Mouse (Mus musculus) neural tube, embryonic 14.5 days (tissue): ENCODE measurements around the gene Aspg. TPM values are rescaled to one million over a fixed set of nuclear protein-coding genes. Genes with fewer than 3 reads are reported as not detected.

ENCODE experiments used
- ATAC-seq: fragments of 200-750 bp; cut with Nextera tagmentation; 2 replicates; pipeline ENCODE4 v1.8.0; 2017; ENCODE audit warnings: low read depth, mild to moderate bottlenecking, moderate TSS enrichment, moderate library complexity
- H3K27ac ChIP-seq: fragments of 300-500 bp; sonication (generic); 2 replicates; pipeline ENCODE4 v1.5.1; 2014; ENCODE audit warnings: low read depth, mild to moderate bottlenecking, control low read depth, low read length, moderate library complexity, mixed read lengths
- H3K27me3 ChIP-seq: fragments of 300-500 bp; sonication (generic); 2 replicates; pipeline ENCODE4 v1.6.1; 2014; ENCODE audit warnings: low read length; ENCODE audit not compliant: control insufficient read depth, insufficient read depth
- H3K36me3 ChIP-seq: fragments of 300-500 bp; sonication (generic); 2 replicates; pipeline ENCODE4 v1.6.1; 2014; ENCODE audit warnings: low read length, mixed read lengths; ENCODE audit not compliant: control insufficient read depth, insufficient read depth
- H3K4me1 ChIP-seq: fragments of 300-500 bp; sonication (generic); 2 replicates; pipeline ENCODE4 v1.6.1; 2014; ENCODE audit warnings: low read length; ENCODE audit not compliant: control insufficient read depth, insufficient read depth
- H3K4me2 ChIP-seq: fragments of 300-500 bp; sonication (generic); 2 replicates; pipeline ENCODE4 v1.6.1; 2014; ENCODE audit warnings: mild to moderate bottlenecking, low read depth, low read length, control low read depth
- H3K4me3 ChIP-seq: fragments of 300-500 bp; sonication (generic); 2 replicates; pipeline ENCODE4 v1.5.1; 2014; ENCODE audit warnings: low read depth, low read length, control low read depth, mixed read lengths
- H3K9ac ChIP-seq: fragments of 300-500 bp; sonication (generic); replicated peaks from 2 replicates; pipeline ENCODE4 v1.6.1; 2014; ENCODE audit warnings: low read depth, mild to moderate bottlenecking, control low read depth, low read length, mixed read lengths
- H3K9me3 ChIP-seq: fragments of 300-500 bp; sonication (generic); 2 replicates; pipeline ENCODE4 v1.6.1; 2016; ENCODE audit warnings: low read length; ENCODE audit not compliant: control insufficient read depth
- WGBS: fragments of 180-500 bp; shearing (Covaris S2); extraction: QIAGEN DNeasy Blood & Tissue Kit; methylation state at CpG from one replicate; pipeline ENCODE4 v1.1.7; 2014; 5-methylcytosine and 5-hydroxymethylcytosine counted together
- polyA plus RNA-seq: library from polyadenylated mRNA; unstranded; fragments of >200 nt; fragmentation: Nextera tagmentation; extraction: Ambion mirVana; gene quantifications from 2 replicates; pipeline ENCODE4 v1.2.1, GENCODE M21; 2014

The Aspg gene
- polyA plus RNA-seq, 1 experiment from 2014 or later, result 0.23 TPM

- no peak overlapping the region for H3K4me3 ChIP-seq
- no peaks in the 10 kb centered on the region for H3K36me3 ChIP-seq
- 89% methylated on average over 8 of the region's 8 CpGs for WGBS
- H3K27me3 ChIP-seq, result no peaks in the 10 kb centered on the region
- H3K9ac ChIP-seq, result no peak overlapping the region
- H3K4me1 ChIP-seq, result no peaks in the 10 kb centered on the region
- no peak overlapping the region for H3K4me2 ChIP-seq
- H3K27ac ChIP-seq, result no peak overlapping the region
- ATAC-seq, result no peak
- no peaks in the 10 kb centered on the region for H3K9me3 ChIP-seq
These were observed 12.1 kb upstream of the Aspg start for GRCm38 (mm10) chr12:112094261-112094880.

- no peaks in the 10 kb centered on the region for H3K9me3 ChIP-seq
- no peak overlapping the region for H3K9ac ChIP-seq
- no peak overlapping the region for H3K4me3 ChIP-seq
- H3K4me2 ChIP-seq, result no peak overlapping the region
- no peak for ATAC-seq
- WGBS, result 73% methylated on average over 13 of the region's 13 CpGs
- H3K27ac ChIP-seq, result no peak overlapping the region
- no peaks in the 10 kb centered on the region for H3K4me1 ChIP-seq
- no peaks in the 10 kb centered on the region for H3K27me3 ChIP-seq
- H3K36me3 ChIP-seq, result no peaks in the 10 kb centered on the region
These were observed 10.3 kb upstream of the Aspg start for GRCm38 (mm10) chr12:112096051-112096732.

GRCm38 (mm10) chr12:112096733-112097117 is 9.8 kb upstream of the Aspg start:
- Histone ChIP-seq H3K36me3 (no peaks in the 10 kb centered on the region), H3K4me1 (no peaks in the 10 kb centered on the region), H3K4me2 (no peak overlapping the region), H3K27ac (no peak overlapping the region), H3K9me3 (no peaks in the 10 kb centered on the region), H3K4me3 (no peak overlapping the region), H3K9ac (no peak overlapping the region), H3K27me3 (no peaks in the 10 kb centered on the region)
- WGBS, result 79% methylated on average over 8 of the region's 8 CpGs
- no peak for ATAC-seq

- Histone ChIP-seq H3K4me3 (no peak overlapping the region), H3K4me1 (no peaks in the 10 kb centered on the region), H3K27me3 (no peaks in the 10 kb centered on the region), H3K36me3 (no peaks in the 10 kb centered on the region), H3K27ac (no peak overlapping the region), H3K9ac (no peak overlapping the region), H3K9me3 (no peaks in the 10 kb centered on the region), H3K4me2 (no peak overlapping the region)
- WGBS, result 66% methylated on average over 4 of the region's 4 CpGs
- no peak for ATAC-seq
These were observed 6.4 kb upstream of the Aspg start for GRCm38 (mm10) chr12:112100106-112100505.

GRCm38 (mm10) chr12:112101045-112101444 is 5.4 kb upstream of the Aspg start:
- WGBS, result 66% methylated on average over 4 of the region's 4 CpGs
- no peak overlapping the region for H3K4me2 ChIP-seq
- no peak for ATAC-seq
- no peak overlapping the region for H3K4me3 ChIP-seq
- no peaks in the 10 kb centered on the region for H3K4me1 ChIP-seq
- H3K36me3 ChIP-seq, result no peaks in the 10 kb centered on the region
- H3K9me3 ChIP-seq, result no peaks in the 10 kb centered on the region
- H3K27ac ChIP-seq, result no peak overlapping the region
- no peaks in the 10 kb centered on the region for H3K27me3 ChIP-seq
- H3K9ac ChIP-seq, result no peak overlapping the region

GRCm38 (mm10) chr12:112103179-112103578 is 3.3 kb upstream of the Aspg start:
- H3K4me1 ChIP-seq, result no peaks in the 10 kb centered on the region
- H3K9me3 ChIP-seq, result no peaks in the 10 kb centered on the region
- no peaks in the 10 kb centered on the region for H3K36me3 ChIP-seq
- 89% methylated on average over 5 of the region's 5 CpGs for WGBS
- no peak for ATAC-seq
- no peak overlapping the region for H3K9ac ChIP-seq
- H3K4me3 ChIP-seq, result no peak overlapping the region
- H3K4me2 ChIP-seq, result no peak overlapping the region
- H3K27ac ChIP-seq, result no peak overlapping the region
- H3K27me3 ChIP-seq, result no peaks in the 10 kb centered on the region; the same call in 1 of the 2 replicates

GRCm38 (mm10) chr12:112104890-112105289 is 1.6 kb upstream of the Aspg start:
- H3K9ac ChIP-seq, result no peak overlapping the region
- H3K4me1 ChIP-seq, result no peaks in the 10 kb centered on the region
- no peaks in the 10 kb centered on the region; the same call in 1 of the 2 replicates for H3K27me3 ChIP-seq
- no peak overlapping the region for H3K4me2 ChIP-seq
- no peak overlapping the region for H3K27ac ChIP-seq
- 94% methylated on average over 11 of the region's 11 CpGs for WGBS
- H3K9me3 ChIP-seq, result no peaks in the 10 kb centered on the region
- H3K36me3 ChIP-seq, result no peaks in the 10 kb centered on the region
- H3K4me3 ChIP-seq, result no peak overlapping the region
- ATAC-seq, result no peak

- Histone ChIP-seq H3K27ac (no peak overlapping the region), H3K4me3 (no peak overlapping the region), H3K36me3 (no peaks in the 10 kb centered on the region), H3K4me1 (no peaks in the 10 kb centered on the region), H3K9ac (no peak overlapping the region), H3K27me3 (no peaks in the 10 kb centered on the region; the same call in 1 of the 2 replicates), H3K4me2 (no peak overlapping the region), H3K9me3 (no peaks in the 10 kb centered on the region)
- no peak for ATAC-seq
- 90% methylated on average over 8 of the region's 8 CpGs for WGBS
These were observed 1.2 kb downstream of the Aspg start for GRCm38 (mm10) chr12:112107685-112108084.

- Histone ChIP-seq H3K36me3 (no peaks in the 10 kb centered on the region), H3K27me3 (no peaks in the 10 kb centered on the region; the same call in 1 of the 2 replicates), H3K9ac (no peak overlapping the region), H3K9me3 (no peaks in the 10 kb centered on the region), H3K4me1 (no peaks in the 10 kb centered on the region), H3K27ac (no peak overlapping the region), H3K4me3 (no peak overlapping the region), H3K4me2 (no peak overlapping the region)
- WGBS, result 78% methylated on average over 11 of the region's 11 CpGs
- ATAC-seq, result no peak
These were observed 2.4 kb downstream of the Aspg start for GRCm38 (mm10) chr12:112108696-112109445.
